Mouse (Mus musculus) urinary bladder, adult 2 months (tissue): Measurements from ENCODE around the gene Etv2. TPM values are rescaled to one million over a fixed set of nuclear protein-coding genes. Genes with fewer than 3 reads are reported as not detected.

ENCODE experiments used
- DNase-seq: peaks from one replicate; pipeline ENCODE4 v3.0.0; 2022; ENCODE audit warnings: low spot score
- polyA plus RNA-seq: library from polyadenylated mRNA; depleted of rRNA; stranded (reverse); fragments of >200 nt; gene quantifications from 2 replicates; pipeline ENCODE4 v1.2.3, GENCODE M21; 2012; rRNA removed

The Etv2 gene
- not detected in 2 replicates for polyA plus RNA-seq

GRCm38 (mm10) chr7:30635752-30636151 lies at the start of gene Etv2:
Etv2 (minus strand) TSS chr7:30635852.
- no peak for DNase-seq

- DNase-seq: no peak
Measured at GRCm38 (mm10) chr7:30683425-30683824, 47.8 kb upstream of the Etv2 start.

GRCm38 (mm10) chr7:30681897-30682296 lies 46.2 kb upstream of the Etv2 start:
- no peak for DNase-seq

GRCm38 (mm10) chr7:30678263-30678975 lies 42.8 kb upstream of the Etv2 start:
- DNase-seq: no peak

GRCm38 (mm10) chr7:30671480-30671879 lies 35.8 kb upstream of the Etv2 start, which contains the start of gene Pmis2:
Pmis2 (minus strand) TSS chr7:30671605.
- no peak for DNase-seq

- DNase-seq: no peak
Measured at GRCm38 (mm10) chr7:30669229-30669628, 33.6 kb upstream of the Etv2 start.

- no peak for DNase-seq
Measured at GRCm38 (mm10) chr7:30665321-30665720, 29.7 kb upstream of the Etv2 start.

- DNase-seq: peak; percentile 71
Measured at GRCm38 (mm10) chr7:30664529-30665200, 29.0 kb upstream of the Etv2 start, which contains the start of gene Haus5. Haus5 (minus strand) TSS chr7:30664994.

- DNase-seq: peak; percentile 92
Measured at GRCm38 (mm10) chr7:30649591-30650540, 14.2 kb upstream of the Etv2 start, which contains the start of gene Rbm42. Rbm42 (minus strand) TSS chr7:30650317.

- no peak for DNase-seq
Measured at GRCm38 (mm10) chr7:30639083-30639482, 3.4 kb upstream of the Etv2 start.

GRCm38 (mm10) chr7:30636395-30636794 lies 743 bp upstream of the Etv2 start:
- no peak for DNase-seq

GRCm38 (mm10) chr7:30634621-30635020 lies 1.0 kb downstream of the Etv2 start:
- DNase-seq: no peak

- DNase-seq: no peak
Measured at GRCm38 (mm10) chr7:30633762-30634412, 1.8 kb downstream of the Etv2 start.

- DNase-seq: no peak
Measured at GRCm38 (mm10) chr7:30629013-30629412, 6.6 kb downstream of the Etv2 start.

GRCm38 (mm10) chr7:30626647-30627046 lies 9.0 kb downstream of the Etv2 start:
- DNase-seq: no peak

- DNase-seq: peak; percentile 65
Measured at GRCm38 (mm10) chr7:30625530-30626384, 9.9 kb downstream of the Etv2 start, which contains the start of gene Cox6b1. Cox6b1 (minus strand) TSS chr7:30626151.

GRCm38 (mm10) chr7:30619202-30619601 lies 16.4 kb downstream of the Etv2 start:
- no peak for DNase-seq

- no peak for DNase-seq
Measured at GRCm38 (mm10) chr7:30618658-30619057, 17.0 kb downstream of the Etv2 start.

GRCm38 (mm10) chr7:30615049-30615760 lies 20.4 kb downstream of the Etv2 start:
- DNase-seq: no peak

GRCm38 (mm10) chr7:30614454-30614853 lies 21.2 kb downstream of the Etv2 start:
- DNase-seq: no peak
